ENCODE assay signal across 27 mouse cellular contexts in genomic region chr6:129316463-129316862, GRCm38 (mm10). TPM values are rescaled to one million over a fixed set of nuclear protein-coding genes. Genes with fewer than 3 reads are reported as not detected.
A peak's percentile ranks its signal among the peaks of the same experiment; 100 is the strongest.
DNase-seq lines count a peak whose midpoint lies in the region; ATAC-seq and TF ChIP-seq lines count a peak whose summit lies in the region.
"Had no signal": no experiment of that assay in that cellular context is flagged by ENCODE, and none has a peak within 500 bp of the region (broad histone marks: within the 10 kb centered on the region; RNA-seq: fewer than 3 reads in every experiment).

No protein-coding gene starts in this region.

- peak overlapping the region; percentile 55 for H3K27ac ChIP-seq in bone marrow macrophage, adult 2 months (ENCODE audit: insufficient read depth, low read depth, low read length)
- H3K27ac ChIP-seq in midbrain, embryonic 16.5 days (ENCODE audit: low read length): no peak overlapping the region
- H3K27ac ChIP-seq: embryonic facial prominence, embryonic 15.5 days; forebrain, embryonic 10.5 days; forebrain, embryonic 15.5 days; heart, embryonic 10.5 days; hindbrain, embryonic 13.5 days; hindbrain, postnatal 0 days had no signal

- H3K36me3 ChIP-seq in megakaryocyte, embryonic 14.5 days (replicated peaks; ENCODE audit: low read length): no peaks in the 10 kb centered on the region
- H3K36me3 ChIP-seq in midbrain, embryonic 16.5 days (ENCODE audit: control insufficient read depth, insufficient read depth, low read length): no peaks in the 10 kb centered on the region
- H3K36me3 ChIP-seq: embryonic facial prominence, embryonic 15.5 days; forebrain, embryonic 10.5 days; forebrain, embryonic 15.5 days; G1E; heart, embryonic 10.5 days; hindbrain, embryonic 13.5 days had no signal

- WGBS in midbrain, embryonic 16.5 days: 85% methylated on average over 2 of the region's 2 CpGs

- no peak for TF ChIP-seq POLR2A in bone marrow macrophage, adult 2 months (IDR thresholded peaks at IDR 0.05; ENCODE audit: borderline replicate concordance, low read depth, low read length)

- peaks cover 51% of the 10 kb centered on the region for H3K4me1 ChIP-seq in megakaryocyte, embryonic 14.5 days
- peaks cover 6% of the 10 kb centered on the region for H3K4me1 ChIP-seq in bone marrow macrophage, adult 2 months (ENCODE audit: control insufficient read depth, insufficient read depth, low read length)
- no peaks in the 10 kb centered on the region for H3K4me1 ChIP-seq in midbrain, embryonic 16.5 days (ENCODE audit: control insufficient read depth, insufficient read depth, low read length)
- H3K4me1 ChIP-seq: embryonic facial prominence, embryonic 15.5 days; forebrain, embryonic 10.5 days; forebrain, embryonic 15.5 days; heart, embryonic 10.5 days; hindbrain, embryonic 13.5 days had no signal

- no peak overlapping the region for H3K4me2 ChIP-seq in midbrain, embryonic 16.5 days (ENCODE audit: low read length)
- H3K4me2 ChIP-seq: embryonic facial prominence, embryonic 15.5 days; forebrain, embryonic 15.5 days; hindbrain, embryonic 13.5 days had no signal

- no peak overlapping the region for H3K9ac ChIP-seq in midbrain, embryonic 16.5 days (ENCODE audit: low read depth, low read length)
- H3K9ac ChIP-seq: embryonic facial prominence, embryonic 15.5 days; forebrain, embryonic 15.5 days; hindbrain, embryonic 13.5 days had no signal

- H3K9me3 ChIP-seq in megakaryocyte, embryonic 14.5 days: no peaks in the 10 kb centered on the region
- no peaks in the 10 kb centered on the region for H3K9me3 ChIP-seq in midbrain, embryonic 16.5 days (replicated peaks; ENCODE audit: control insufficient read depth, low read length, poor library complexity, severe bottlenecking)
- H3K9me3 ChIP-seq: embryonic facial prominence, embryonic 15.5 days; forebrain, embryonic 10.5 days; forebrain, embryonic 15.5 days; heart, embryonic 10.5 days; hindbrain, embryonic 13.5 days had no signal

- DNase-seq in induced T-regulatory cell, adult 2 months (ENCODE audit: low read depth): peak; percentile 58
- DNase-seq in retina, embryonic 14.5 days (ENCODE audit: low spot score): no peak
- DNase-seq in adrenal gland, postnatal 10 days: no peak
- DNase-seq: adrenal gland, postnatal 25 days; cerebellum, adult 2 months; cerebellum, postnatal 10 days; embryo, embryonic 11 days; gastrocnemius, postnatal 36 days; heart, adult 18-20 months; heart, postnatal 10 days; heart, postnatal 4 days had no signal

- H3K4me3 ChIP-seq in megakaryocyte, embryonic 14.5 days (replicated peaks): peak overlapping the region; percentile 85
- no peak overlapping the region for H3K4me3 ChIP-seq in bone marrow macrophage, adult 2 months (ENCODE audit: insufficient read depth, low read length)
- no peak overlapping the region for H3K4me3 ChIP-seq in midbrain, embryonic 16.5 days (ENCODE audit: low read depth, low read length)
- H3K4me3 ChIP-seq: embryonic facial prominence, embryonic 15.5 days; erythroblast, embryonic 14.5 days; forebrain, embryonic 10.5 days; forebrain, embryonic 15.5 days; heart, embryonic 10.5 days; hindbrain, embryonic 13.5 days had no signal

- H3K27me3 ChIP-seq in megakaryocyte, embryonic 14.5 days (replicated peaks): no peaks in the 10 kb centered on the region
- no peaks in the 10 kb centered on the region for H3K27me3 ChIP-seq in midbrain, embryonic 16.5 days (ENCODE audit: control insufficient read depth, insufficient read depth, low read depth, low read length)
- H3K27me3 ChIP-seq: embryonic facial prominence, embryonic 15.5 days; forebrain, embryonic 15.5 days; hindbrain, embryonic 13.5 days had no signal

- no peak for TF ChIP-seq CTCF in bone marrow macrophage, adult 2 months (IDR thresholded peaks at IDR 0.05; ENCODE audit: low read depth, low read length)

- ATAC-seq in megakaryocyte, adult 5-6 weeks (ENCODE audit: poor library complexity, severe bottlenecking): no peak
- ATAC-seq in midbrain, embryonic 16.5 days: no peak
- ATAC-seq: forebrain, embryonic 15.5 days; hindbrain, postnatal 0 days had no signal

RNA-seq across cellular contexts. Expression of gene 4922502D21Rik, which starts 15.1 kb away (rescaled TPM):
- polyA plus RNA-seq in megakaryocyte, embryonic 14.5 days (2012; ENCODE audit: insufficient read depth, low replicate concordance): not detected in 2 replicates
- total RNA-seq in megakaryocyte, adult 5-6 weeks (2015): 0.54 TPM in 1 of 2 replicates, not detected in the other
- total RNA-seq in megakaryocyte, adult 5-6 weeks (2017): 0.44 TPM in 1 of 2 replicates, not detected in the other
- not detected in 2 replicates for polyA plus RNA-seq in bone marrow macrophage, adult 2 months (2012; ENCODE audit: insufficient read depth, insufficient read length, missing spikeins)
- not detected for total RNA-seq in adrenal gland, postnatal 10 days (2021)
- polyA plus RNA-seq in midbrain, embryonic 16.5 days (2015; fragmentation: Nextera tagmentation; extraction: Ambion mirVana): not detected in 2 replicates
- total RNA-seq: adrenal gland, adult 18-20 months; adrenal gland, postnatal 25 days; G1E; gastrocnemius, adult 8-10 months; gastrocnemius, postnatal 36 days; heart, adult 18-20 months; heart, postnatal 10 days; heart, postnatal 4 days; hindbrain, postnatal 0 days had no signal
- polyA plus RNA-seq: cerebellum, adult 2 months; embryonic facial prominence, embryonic 11.5 days; erythroblast, embryonic 14.5 days; forebrain, embryonic 10.5 days; forebrain, embryonic 15.5 days; G1E; heart, embryonic 10.5 days; heart, embryonic 14.5 days; hindbrain, embryonic 13.5 days; hindbrain, postnatal 0 days had no signal

RNA-seq across cellular contexts. Expression of gene Clec12a, which starts 26.0 kb away (rescaled TPM):
- polyA plus RNA-seq in megakaryocyte, embryonic 14.5 days (2012; ENCODE audit: insufficient read depth, low replicate concordance): 0.67 TPM in 1 of 2 replicates, not detected in the other
- total RNA-seq in megakaryocyte, adult 5-6 weeks (2015): 449 and 472 TPM in 2 replicates
- total RNA-seq in megakaryocyte, adult 5-6 weeks (2017): 389 and 405 TPM in 2 replicates
- polyA plus RNA-seq in bone marrow macrophage, adult 2 months (2012; ENCODE audit: insufficient read depth, insufficient read length, missing spikeins): 600 and 634 TPM in 2 replicates
- 1 to 10 TPM; 1.4 to 1.5 TPM for total RNA-seq in adrenal gland, postnatal 10 days (2021)
- polyA plus RNA-seq in midbrain, embryonic 16.5 days (2015; fragmentation: Nextera tagmentation; extraction: Ambion mirVana): 0.28 and 0.40 TPM in 2 replicates
- total RNA-seq: hindbrain, postnatal 0 days had no signal
- polyA plus RNA-seq: erythroblast, embryonic 14.5 days; G1E had no signal

RNA-seq across cellular contexts. Expression of gene Cd69, which starts 41.2 kb away (rescaled TPM):
- 1.3 TPM in 1 of 2 replicates, not detected in the other for polyA plus RNA-seq in megakaryocyte, embryonic 14.5 days (2012; ENCODE audit: insufficient read depth, low replicate concordance)
- total RNA-seq in megakaryocyte, adult 5-6 weeks (2015): 21.3 and 25.9 TPM in 2 replicates
- total RNA-seq in megakaryocyte, adult 5-6 weeks (2017): 20.6 and 22.7 TPM in 2 replicates
- 1.7 and 2.1 TPM in 2 replicates for polyA plus RNA-seq in bone marrow macrophage, adult 2 months (2012; ENCODE audit: insufficient read depth, insufficient read length, missing spikeins)
- 1 to 10 TPM; 1.1 to 1.4 TPM for total RNA-seq in adrenal gland, postnatal 10 days (2021)
- polyA plus RNA-seq in midbrain, embryonic 16.5 days (2015; fragmentation: Nextera tagmentation; extraction: Ambion mirVana): not detected in 2 replicates
- total RNA-seq: G1E; gastrocnemius, adult 8-10 months; heart, postnatal 4 days; hindbrain, postnatal 0 days had no signal
- polyA plus RNA-seq: forebrain, embryonic 15.5 days; G1E; hindbrain, embryonic 13.5 days; hindbrain, postnatal 0 days had no signal

Comparison
In these comparisons a context has a peak if more than half of its experiments do, and no peak if none do; other contexts are left out.
1. RNA of gene Clec12a, which starts 26.0 kb away (polyA plus RNA-seq): 600 to 634 TPM in bone marrow macrophage, adult 2 months; 0.67 TPM in megakaryocyte, embryonic 14.5 days and 0.28 to 0.40 TPM in midbrain, embryonic 16.5 days; every median in the first group is over 100 times any median in the second.